Mouse (Mus musculus) liver, embryonic 15.5 days (tissue): ENCODE measurements around the gene C130050O18Rik. TPM values are rescaled to one million over a fixed set of nuclear protein-coding genes. Genes with fewer than 3 reads are reported as not detected.

Experiments
- ATAC-seq: fragments of 200-750 bp; cut with Nextera tagmentation; 2 replicates; pipeline ENCODE4 v1.8.0; 2017; ENCODE audit warnings: moderate number of reproducible peaks, mild to moderate bottlenecking, moderate library complexity; ENCODE audit not compliant: insufficient read depth
- H3K27ac ChIP-seq: fragments of 300-500 bp; sonication (generic); replicated peaks from 2 replicates; pipeline ENCODE4 v1.5.1; 2015; ENCODE audit warnings: mild to moderate bottlenecking, inconsistent platforms
- H3K27me3 ChIP-seq: fragments of 300-500 bp; sonication (generic); 2 replicates; pipeline ENCODE4 v1.6.1; 2015; ENCODE audit warnings: mild to moderate bottlenecking, inconsistent platforms
- H3K36me3 ChIP-seq: fragments of 300-500 bp; sonication (generic); replicated peaks from 2 replicates; pipeline ENCODE4 v1.6.1; 2015; ENCODE audit warnings: moderate library complexity, mild to moderate bottlenecking, inconsistent platforms
- H3K4me1 ChIP-seq: fragments of 300-500 bp; sonication (generic); replicated peaks from 2 replicates; pipeline ENCODE4 v1.6.1; 2015; ENCODE audit warnings: inconsistent platforms
- H3K4me2 ChIP-seq: fragments of 300-500 bp; sonication (generic); 2 replicates; pipeline ENCODE4 v1.6.1; 2015; ENCODE audit warnings: moderate library complexity, mild to moderate bottlenecking, inconsistent platforms
- H3K4me3 ChIP-seq: fragments of 300-500 bp; sonication (generic); replicated peaks from 2 replicates; pipeline ENCODE4 v1.5.1; 2015; ENCODE audit warnings: mild to moderate bottlenecking, inconsistent platforms
- H3K9ac ChIP-seq: fragments of 300-500 bp; sonication (generic); 2 replicates; pipeline ENCODE4 v1.6.1; 2015; ENCODE audit warnings: moderate library complexity, mild to moderate bottlenecking, inconsistent platforms
- H3K9me3 ChIP-seq: fragments of 300-500 bp; sonication (generic); replicated peaks from 2 replicates; pipeline ENCODE4 v1.6.1; 2016; ENCODE audit warnings: inconsistent platforms
- WGBS: fragments of 180-500 bp; shearing (Covaris S2); methylation state at CpG from one replicate; pipeline ENCODE4 v1.1.7; 2015; ENCODE audit warnings: mixed read lengths; ENCODE audit not compliant: insufficient replicate concordance; 5-methylcytosine and 5-hydroxymethylcytosine counted together
- polyA plus RNA-seq: library from polyadenylated mRNA; unstranded; fragments of >200 nt; fragmentation: Nextera tagmentation; extraction: Ambion mirVana; gene quantifications from 2 replicates; pipeline ENCODE4 v1.2.1, GENCODE M21; 2015

The C130050O18Rik gene
- polyA plus RNA-seq, 1 experiment from 2014 or later, result 1.9 TPM

DNA sequence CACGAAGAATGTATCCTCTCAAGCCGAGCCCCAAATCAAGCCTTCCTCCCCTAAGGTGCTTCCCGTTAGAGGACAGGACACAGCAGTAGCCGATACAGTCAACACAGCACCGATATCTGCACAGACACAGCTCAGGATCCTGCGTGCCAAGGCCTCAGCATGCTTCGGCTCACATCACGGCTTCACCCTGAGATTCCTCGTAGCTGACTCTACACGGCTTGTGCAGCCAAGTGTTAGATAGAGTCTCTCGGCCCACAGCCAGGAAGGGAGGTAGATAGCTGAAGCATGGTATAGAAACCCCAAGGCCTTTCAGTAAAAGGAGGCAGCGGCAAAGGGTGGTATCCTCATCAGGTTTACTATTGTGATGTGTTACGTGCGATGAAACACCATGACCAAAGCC, 5.1 kb upstream of the C130050O18Rik start:
- no peaks in the 10 kb centered on the region for H3K9me3 ChIP-seq
- no peak overlapping the region for H3K27ac ChIP-seq
- ATAC-seq, result no peak
- H3K27me3 ChIP-seq, result no peaks in the 10 kb centered on the region
- H3K4me1 ChIP-seq, result peaks cover 59% of the 10 kb centered on the region
- H3K36me3 ChIP-seq, result peaks cover 15% of the 10 kb centered on the region
- no peak overlapping the region for H3K4me2 ChIP-seq
- 86% methylated on average over 14 of the region's 14 CpGs for WGBS
- H3K9ac ChIP-seq, result no peak overlapping the region
- H3K4me3 ChIP-seq, result no peak overlapping the region

DNA sequence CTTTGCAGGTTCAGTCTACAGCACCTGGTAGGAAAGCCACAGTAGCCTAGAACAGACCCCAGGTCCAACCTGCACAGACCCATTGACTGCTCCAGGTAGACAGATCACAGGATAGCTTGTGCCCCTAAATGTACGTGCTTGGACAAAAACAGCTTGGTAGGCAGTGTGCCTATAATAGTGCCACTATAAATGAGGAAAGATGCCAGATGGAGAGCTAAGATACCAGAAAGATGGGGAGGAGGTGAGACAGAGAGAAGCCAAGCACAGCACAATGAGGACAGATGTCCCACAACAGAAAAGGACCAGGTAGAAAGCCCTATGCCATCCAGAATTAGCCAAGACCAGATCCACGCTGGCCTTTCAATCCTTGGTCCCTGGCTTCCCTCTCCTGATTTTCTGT, 3.0 kb upstream of the C130050O18Rik start:
- H3K36me3 ChIP-seq, result no peaks in the 10 kb centered on the region
- no peak overlapping the region for H3K9ac ChIP-seq
- WGBS, result 70% methylated on average over 2 of the region's 2 CpGs
- H3K27ac ChIP-seq, result no peak overlapping the region
- no peaks in the 10 kb centered on the region for H3K27me3 ChIP-seq
- no peak overlapping the region for H3K4me3 ChIP-seq
- no peak overlapping the region for H3K4me2 ChIP-seq
- no peaks in the 10 kb centered on the region for H3K9me3 ChIP-seq
- H3K4me1 ChIP-seq, result peaks cover 48% of the 10 kb centered on the region
- no peak for ATAC-seq

DNA sequence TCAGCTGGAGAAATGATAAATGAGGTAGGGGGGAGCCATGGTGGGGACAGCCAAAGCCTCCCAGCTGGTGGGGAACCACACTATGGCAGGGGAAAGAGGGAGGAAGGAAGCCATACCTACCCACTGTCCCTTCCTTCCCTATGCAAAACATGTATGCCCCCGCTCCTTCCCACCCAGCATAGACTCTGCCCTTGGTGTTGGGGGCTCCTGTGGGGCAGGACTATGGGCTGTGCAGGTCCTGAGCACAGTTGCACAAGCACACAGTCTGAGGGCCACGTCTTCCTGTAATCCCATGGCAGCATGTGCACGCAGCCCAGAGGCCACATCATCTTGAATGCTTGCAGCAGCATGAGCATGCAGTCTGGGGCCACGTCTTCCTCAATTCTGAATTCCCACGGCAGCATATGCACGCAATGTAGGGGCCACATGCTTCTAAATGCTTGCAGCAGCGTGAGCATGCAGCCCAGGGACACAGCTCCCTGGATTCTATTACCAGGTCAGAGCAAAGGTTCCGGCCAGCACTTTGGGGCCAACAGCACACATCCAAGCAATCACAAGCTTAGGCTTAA, 1.3 kb upstream of the C130050O18Rik start:
- no peaks in the 10 kb centered on the region for H3K27me3 ChIP-seq
- ATAC-seq, result no peak
- no peaks in the 10 kb centered on the region for H3K36me3 ChIP-seq
- H3K4me2 ChIP-seq, result peak overlapping the region; percentile 39
- no peak overlapping the region for H3K9ac ChIP-seq
- 44% methylated on average over 8 of the region's 8 CpGs for WGBS
- no peaks in the 10 kb centered on the region for H3K9me3 ChIP-seq
- peak overlapping the region; percentile 74 for H3K27ac ChIP-seq
- H3K4me1 ChIP-seq, result peaks cover 37% of the 10 kb centered on the region
- no peak overlapping the region for H3K4me3 ChIP-seq

DNA sequence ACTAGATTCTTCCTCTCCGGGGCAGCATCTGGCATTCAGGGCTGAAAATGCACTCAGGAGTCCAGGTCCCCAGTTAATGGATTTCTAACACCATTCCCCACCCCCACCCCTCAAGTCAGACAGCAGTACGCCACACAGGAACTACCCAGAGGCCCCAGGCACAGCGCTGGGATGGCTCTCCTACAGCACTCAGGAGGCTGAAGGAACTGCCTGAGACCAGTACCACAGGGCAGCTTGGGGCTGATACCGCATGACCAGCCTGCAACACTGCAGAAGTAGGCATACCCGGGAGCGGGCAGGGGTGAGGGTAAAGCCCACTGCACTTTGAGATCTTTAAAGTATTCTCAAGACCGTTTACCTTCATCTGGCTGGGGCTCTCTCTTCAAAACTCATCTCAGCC, 398 bp downstream of the C130050O18Rik start:
- Histone ChIP-seq H3K27me3 (no peaks in the 10 kb centered on the region), H3K4me1 (peaks cover 44% of the 10 kb centered on the region), H3K36me3 (no peaks in the 10 kb centered on the region), H3K4me2 (peak overlapping the region; percentile 39), H3K9ac (no peak overlapping the region; the same call in 1 of the 2 replicates), H3K27ac (peak overlapping the region; percentile 73), H3K9me3 (no peaks in the 10 kb centered on the region), H3K4me3 (peak overlapping the region; percentile 22)
- WGBS, result 28% methylated on average over 7 of the region's 7 CpGs
- no peak for ATAC-seq

DNA sequence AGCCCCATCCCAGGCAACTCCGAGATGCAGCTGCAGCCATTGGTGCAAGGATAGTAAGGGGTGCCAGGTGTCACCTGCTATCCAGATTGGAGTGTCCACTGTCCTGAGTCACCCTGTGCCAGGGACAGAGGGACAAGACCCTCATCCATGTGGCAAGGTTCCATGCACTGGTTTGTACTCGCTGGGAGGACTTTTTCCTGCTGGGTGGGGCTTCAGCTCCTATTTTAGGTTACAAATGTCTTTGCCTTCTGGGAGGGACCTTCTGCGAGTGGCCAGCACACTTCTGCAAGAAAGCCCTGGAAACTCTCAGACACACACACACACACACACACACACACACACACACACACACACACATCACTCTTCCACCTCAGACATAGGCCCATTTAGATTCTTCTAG, 873 bp downstream of the C130050O18Rik start:
- no peak for ATAC-seq
- peak overlapping the region; percentile 73 for H3K27ac ChIP-seq
- H3K9ac ChIP-seq, result no peak overlapping the region
- peak overlapping the region; percentile 22 for H3K4me3 ChIP-seq
- no peaks in the 10 kb centered on the region for H3K9me3 ChIP-seq
- 39% methylated on average over 3 of the region's 3 CpGs for WGBS
- H3K4me1 ChIP-seq, result peaks cover 44% of the 10 kb centered on the region
- no peaks in the 10 kb centered on the region for H3K36me3 ChIP-seq
- no peaks in the 10 kb centered on the region for H3K27me3 ChIP-seq
- H3K4me2 ChIP-seq, result peak overlapping the region; percentile 39; the same call in 1 of the 2 replicates

DNA sequence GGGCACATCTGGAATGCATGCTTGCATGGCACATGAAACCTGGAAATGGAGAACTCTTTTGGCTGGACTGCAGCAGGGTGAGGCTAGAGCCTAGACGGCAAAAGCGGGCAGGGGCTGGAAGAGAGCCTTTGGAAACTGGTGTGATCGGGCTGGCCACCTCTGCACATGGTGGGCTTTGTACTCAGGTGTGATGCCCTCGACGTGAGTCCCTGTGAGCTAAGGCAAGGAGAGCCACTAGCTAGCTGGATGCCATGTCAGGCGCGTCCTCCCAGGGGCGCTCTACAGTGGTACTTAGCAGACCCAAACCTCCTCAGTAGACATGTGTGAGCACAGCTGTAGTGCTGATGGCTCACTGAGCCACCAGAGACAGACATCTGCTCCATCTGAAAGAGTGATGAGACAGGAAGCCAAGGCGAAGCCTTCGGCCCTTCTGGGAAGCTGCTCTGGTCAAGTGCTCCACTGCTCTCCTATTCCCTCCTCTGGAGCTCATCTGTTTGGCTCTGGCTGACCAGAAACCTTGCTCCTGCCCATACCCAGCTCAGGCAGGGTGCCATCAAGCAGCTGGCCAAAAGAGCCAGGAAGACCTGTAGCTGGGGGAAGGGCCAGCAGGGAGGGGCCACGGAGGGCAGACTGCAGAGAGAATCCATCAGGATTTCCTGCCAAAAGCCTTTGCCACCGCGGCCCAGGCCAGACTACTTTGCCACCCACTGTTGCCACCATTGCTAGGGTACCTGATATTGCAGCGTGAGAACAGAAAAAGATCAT, 2.2 kb downstream of the C130050O18Rik start:
- Histone ChIP-seq H3K4me3 (peak overlapping the region; percentile 26), H3K9me3 (no peaks in the 10 kb centered on the region), H3K27ac (peak overlapping the region; percentile 61; the same call in 1 of the 2 replicates), H3K4me1 (peaks cover 44% of the 10 kb centered on the region), H3K4me2 (peak overlapping the region; percentile 44), H3K27me3 (no peaks in the 10 kb centered on the region), H3K9ac (no peak overlapping the region), H3K36me3 (no peaks in the 10 kb centered on the region)
- ATAC-seq, result no peak
- 66% methylated on average over 14 of the region's 14 CpGs for WGBS

DNA sequence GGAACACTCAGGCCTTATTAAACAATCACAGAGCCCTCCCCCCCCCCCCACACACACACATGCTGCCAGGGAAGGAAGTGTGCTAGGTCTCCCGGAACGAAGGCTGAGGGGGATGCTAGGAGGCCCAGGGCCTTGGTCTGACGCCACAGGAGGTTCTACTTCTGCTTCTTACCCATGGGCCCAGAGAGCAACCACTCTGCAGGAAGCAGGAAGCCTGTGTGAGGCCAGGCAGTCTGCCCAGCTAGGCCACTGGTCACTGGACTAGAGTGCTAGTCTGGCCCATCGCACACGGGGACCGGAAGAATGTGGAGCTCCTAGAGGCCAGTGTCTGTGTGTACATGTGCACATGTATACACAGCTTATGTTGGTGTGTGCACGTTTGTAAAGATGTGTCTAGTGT, 3.4 kb downstream of the C130050O18Rik start:
- no peaks in the 10 kb centered on the region for H3K36me3 ChIP-seq
- H3K4me3 ChIP-seq, result peak overlapping the region; percentile 26
- H3K9me3 ChIP-seq, result no peaks in the 10 kb centered on the region
- no peaks in the 10 kb centered on the region for H3K27me3 ChIP-seq
- 44% methylated on average over 7 of the region's 7 CpGs for WGBS
- H3K4me1 ChIP-seq, result peaks cover 39% of the 10 kb centered on the region
- H3K4me2 ChIP-seq, result peak overlapping the region; percentile 44
- ATAC-seq, result no peak
- H3K27ac ChIP-seq, result peak overlapping the region; percentile 61; the same call in 1 of the 2 replicates
- H3K9ac ChIP-seq, result no peak overlapping the region

DNA sequence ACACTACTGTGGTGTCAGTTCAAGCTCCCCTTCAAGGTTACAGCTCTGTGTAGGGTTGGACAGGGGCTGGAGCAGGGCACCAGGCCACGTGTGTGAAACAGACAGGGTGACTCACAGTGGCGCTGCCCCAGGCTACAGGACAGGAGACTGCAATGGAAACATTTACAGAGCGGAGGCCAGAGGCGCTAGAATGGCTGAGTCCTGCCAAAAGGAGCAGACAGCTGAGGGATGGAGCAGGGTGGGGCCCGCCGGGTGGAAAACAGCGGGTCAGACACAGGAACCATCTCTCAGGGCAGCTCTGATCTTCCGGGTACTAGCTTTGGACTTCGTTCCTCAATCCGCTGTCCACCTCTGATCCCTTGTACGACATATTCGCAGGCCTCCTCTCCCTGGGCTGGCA, 4.3 kb downstream of the C130050O18Rik start:
- Histone ChIP-seq H3K4me3 (no peak overlapping the region), H3K9ac (no peak overlapping the region), H3K4me1 (peaks cover 30% of the 10 kb centered on the region), H3K27me3 (no peaks in the 10 kb centered on the region), H3K9me3 (no peaks in the 10 kb centered on the region), H3K27ac (no peak overlapping the region), H3K4me2 (no peak overlapping the region), H3K36me3 (0 out of 2 replicates have a peak, but pooled peaks cover 4% of the 10 kb centered on the region)
- WGBS, result 62% methylated on average over 12 of the region's 12 CpGs
- no peak for ATAC-seq

DNA sequence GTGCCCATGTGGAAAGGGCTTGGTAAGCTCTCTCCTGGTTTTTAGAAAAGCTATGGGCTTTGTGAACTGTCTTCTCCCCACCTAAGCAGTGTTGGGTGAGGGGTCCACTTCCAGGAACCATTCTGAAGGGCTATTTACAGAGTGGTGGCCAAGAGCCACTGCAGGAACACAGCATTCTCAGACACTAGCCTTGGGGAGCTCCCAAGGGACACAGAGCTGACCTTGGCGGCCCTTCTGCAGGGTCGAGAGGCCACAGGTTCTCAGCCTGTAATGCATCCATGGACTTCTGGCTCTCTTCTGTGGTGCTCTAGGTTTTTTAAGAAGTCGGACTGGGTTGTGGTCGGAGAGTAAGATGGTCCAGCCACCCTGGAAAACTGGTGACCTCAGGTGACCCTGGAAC, 5.0 kb downstream of the C130050O18Rik start:
- ATAC-seq, result no peak
- 74% methylated on average over 4 of the region's 4 CpGs for WGBS
- 0 out of 2 replicates have a peak, but pooled peaks cover 6% of the 10 kb centered on the region for H3K36me3 ChIP-seq
- H3K4me2 ChIP-seq, result no peak overlapping the region
- H3K9ac ChIP-seq, result no peak overlapping the region
- H3K27ac ChIP-seq, result no peak overlapping the region
- no peaks in the 10 kb centered on the region for H3K27me3 ChIP-seq
- no peaks in the 10 kb centered on the region for H3K9me3 ChIP-seq
- peaks cover 24% of the 10 kb centered on the region for H3K4me1 ChIP-seq
- H3K4me3 ChIP-seq, result no peak overlapping the region

DNA sequence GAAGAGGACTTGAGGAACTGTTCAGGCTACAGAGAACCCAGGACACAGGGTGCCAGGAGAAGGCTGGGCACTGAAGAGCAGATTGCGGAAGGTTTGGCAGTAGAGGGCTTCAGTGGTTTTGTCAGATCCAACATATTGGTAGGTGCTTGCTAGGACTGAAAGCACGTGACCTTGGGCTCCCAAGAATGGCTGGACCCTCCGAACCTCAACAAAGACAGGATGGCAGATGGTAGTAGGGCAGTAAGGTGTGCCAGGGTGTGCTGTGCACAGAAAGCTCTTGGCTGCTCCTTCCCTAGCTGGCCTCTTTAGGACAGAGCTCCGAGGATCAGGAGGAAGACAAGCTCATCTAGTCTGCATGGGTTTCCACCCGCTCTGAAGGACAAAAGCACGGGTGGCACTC, 6.0 kb downstream of the C130050O18Rik start:
- Histone ChIP-seq H3K27ac (no peak overlapping the region), H3K4me2 (no peak overlapping the region), H3K4me3 (no peak overlapping the region), H3K27me3 (no peaks in the 10 kb centered on the region), H3K4me1 (peaks cover 15% of the 10 kb centered on the region; the same call in 1 of the 2 replicates), H3K9ac (no peak overlapping the region), H3K36me3 (0 out of 2 replicates have a peak, but pooled peaks cover 6% of the 10 kb centered on the region), H3K9me3 (no peaks in the 10 kb centered on the region)
- ATAC-seq, result no peak
- 76% methylated on average over 6 of the region's 6 CpGs for WGBS

DNA sequence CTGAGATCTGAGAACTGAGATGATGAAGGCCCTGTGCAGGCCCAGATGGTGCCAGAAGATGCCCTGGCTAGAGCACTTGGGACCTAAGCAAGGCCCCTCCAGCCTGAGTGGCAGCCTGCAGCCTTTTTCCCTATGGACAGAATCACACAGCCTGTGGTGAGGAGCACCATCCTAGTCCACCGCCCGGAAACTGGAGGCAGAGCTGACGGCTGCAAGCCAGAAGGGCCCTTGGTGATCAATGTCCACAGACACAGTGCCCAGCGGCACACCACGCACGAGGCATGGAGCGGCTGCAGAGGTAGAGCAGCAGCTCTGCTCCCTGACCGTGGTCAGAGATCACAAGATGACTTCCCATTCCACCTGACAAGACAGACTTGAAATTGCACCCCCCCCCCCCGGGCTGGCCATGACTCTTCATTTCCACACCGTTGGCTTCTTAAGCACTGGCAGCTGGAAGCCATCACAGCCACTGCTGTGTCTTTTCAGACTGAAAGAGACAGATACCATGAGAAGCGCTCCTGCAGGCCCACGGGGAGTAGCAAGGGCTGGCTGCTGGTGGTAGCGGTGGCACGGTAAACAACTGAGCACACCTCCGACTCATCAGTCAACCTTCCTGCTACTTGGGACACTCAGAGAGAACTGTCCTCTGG, 6.7 kb downstream of the C130050O18Rik start:
- no peak overlapping the region for H3K4me2 ChIP-seq
- no peaks in the 10 kb centered on the region for H3K9me3 ChIP-seq
- no peak for ATAC-seq
- WGBS, result 72% methylated on average over 15 of the region's 15 CpGs
- H3K27ac ChIP-seq, result no peak overlapping the region
- H3K36me3 ChIP-seq, result 0 out of 2 replicates have a peak, but pooled peaks cover 6% of the 10 kb centered on the region
- no peak overlapping the region for H3K4me3 ChIP-seq
- no peak overlapping the region for H3K9ac ChIP-seq
- peaks cover 15% of the 10 kb centered on the region; the same call in 1 of the 2 replicates for H3K4me1 ChIP-seq
- no peaks in the 10 kb centered on the region for H3K27me3 ChIP-seq
